Mouse (Mus musculus) hindbrain, embryonic 12.5 days (tissue): ENCODE data around the gene Sae1. TPM values are rescaled to one million over a fixed set of nuclear protein-coding genes. Genes with fewer than 3 reads are reported as not detected.

Source experiments
- ATAC-seq: fragments of 200-750 bp; cut with Nextera tagmentation; 2 replicates; pipeline ENCODE4 v1.8.0; 2017; ENCODE audit warnings: moderate TSS enrichment; ENCODE audit not compliant: low FRiP score
- H3K27ac ChIP-seq: fragments of 300-500 bp; sonication (generic); 2 replicates; pipeline ENCODE4 v1.5.1; 2016; ENCODE audit warnings: mild to moderate bottlenecking
- H3K27me3 ChIP-seq: fragments of 300-500 bp; sonication (generic); 2 replicates; pipeline ENCODE4 v1.6.1; 2016; ENCODE audit warnings: mild to moderate bottlenecking
- H3K36me3 ChIP-seq: fragments of 300-500 bp; sonication (generic); 2 replicates; pipeline ENCODE4 v1.6.1; 2016; ENCODE audit warnings: mild to moderate bottlenecking
- H3K4me1 ChIP-seq: fragments of 300-500 bp; sonication (generic); 2 replicates; pipeline ENCODE4 v1.6.1; 2016
- H3K4me2 ChIP-seq: fragments of 300-500 bp; sonication (generic); replicated peaks from 2 replicates; pipeline ENCODE4 v1.6.1; 2016; ENCODE audit warnings: mild to moderate bottlenecking
- H3K4me3 ChIP-seq: fragments of 300-500 bp; sonication (generic); 2 replicates; pipeline ENCODE4 v1.5.1; 2016; ENCODE audit warnings: mild to moderate bottlenecking
- H3K9ac ChIP-seq: fragments of 300-500 bp; sonication (generic); 2 replicates; pipeline ENCODE4 v1.6.1; 2016; ENCODE audit warnings: mild to moderate bottlenecking, moderate library complexity
- H3K9me3 ChIP-seq: fragments of 300-500 bp; sonication (generic); replicated peaks from 2 replicates; pipeline ENCODE4 v1.6.1; 2016; ENCODE audit warnings: mild to moderate bottlenecking
- WGBS: fragments of 180-500 bp; shearing (Covaris S2); methylation state at CpG from one replicate; pipeline ENCODE4 v1.1.7; 2016; 5-methylcytosine and 5-hydroxymethylcytosine counted together
- polyA plus RNA-seq: library from polyadenylated mRNA; unstranded; fragments of >200 nt; fragmentation: Nextera tagmentation; extraction: Ambion mirVana; gene quantifications from 2 replicates; pipeline ENCODE4 v1.2.1, GENCODE M21; 2016

Sae1 gene
- polyA plus RNA-seq, 1 experiment from 2014 or later: 307 TPM

GRCm38 (mm10) chr7:16274922-16275890, 112.4 kb downstream of the Sae1 start:
- no peaks in the 10 kb centered on the region for H3K9me3 ChIP-seq
- 88% methylated on average over 10 of the region's 10 CpGs for WGBS
- H3K4me1 ChIP-seq: peaks cover 28% of the 10 kb centered on the region
- peak overlapping the region; percentile 93; the same call in 1 of the 2 replicates for H3K4me2 ChIP-seq
- no peak for ATAC-seq
- H3K27me3 ChIP-seq: peaks cover 12% of the 10 kb centered on the region
- no peak overlapping the region for H3K9ac ChIP-seq
- H3K27ac ChIP-seq: 0 out of 2 replicates have a peak overlapping the region, but pooled peaks have one; percentile 94
- H3K4me3 ChIP-seq: no peak overlapping the region
- peaks cover 44% of the 10 kb centered on the region for H3K36me3 ChIP-seq

GRCm38 (mm10) chr7:16273766-16274140, 113.9 kb downstream of the Sae1 start:
- Histone ChIP-seq H3K4me1 (peaks cover 28% of the 10 kb centered on the region), H3K27ac (peak overlapping the region; percentile 94), H3K4me2 (peak overlapping the region; percentile 93), H3K9ac (peak overlapping the region; percentile 88), H3K4me3 (peak overlapping the region; percentile 82), H3K36me3 (peaks cover 36% of the 10 kb centered on the region), H3K27me3 (peaks cover 12% of the 10 kb centered on the region), H3K9me3 (no peaks in the 10 kb centered on the region)
- peak; percentile 78 for ATAC-seq
- under 1% methylated on average over 18 of the region's 18 CpGs for WGBS

GRCm38 (mm10) chr7:16273081-16273765, 114.4 kb downstream of the Sae1 start, which contains the start of gene Inafm1:
TSS of gene Inafm1 (minus strand) at chr7:16273617.
- 2% methylated on average over 45 of the region's 49 CpGs for WGBS

GRCm38 (mm10) chr7:16272681-16273080, 114.9 kb downstream of the Sae1 start:
- H3K9me3 ChIP-seq: no peaks in the 10 kb centered on the region
- peak overlapping the region; percentile 94 for H3K27ac ChIP-seq
- peak; percentile 75 for ATAC-seq
- peak overlapping the region; percentile 93 for H3K4me2 ChIP-seq
- peaks cover 25% of the 10 kb centered on the region for H3K36me3 ChIP-seq
- H3K9ac ChIP-seq: peak overlapping the region; percentile 88
- peak overlapping the region; percentile 82 for H3K4me3 ChIP-seq
- peaks cover 28% of the 10 kb centered on the region for H3K4me1 ChIP-seq
- under 1% methylated on average over 43 of the region's 46 CpGs for WGBS
- H3K27me3 ChIP-seq: peaks cover 12% of the 10 kb centered on the region

More at GRCm38 (mm10) chr7:16273081-16273765, 114.4 kb downstream of the Sae1 start, which contains the start of gene Inafm1:
- H3K9ac ChIP-seq: peak within 1 kb of the TSS; percentile 88
- H3K27me3 ChIP-seq: peaks cover 12% of the 10 kb centered on the region
- H3K27ac ChIP-seq: peak within 1 kb of the TSS; percentile 94
- H3K36me3 ChIP-seq: peaks cover 31% of the 10 kb centered on the region
- peak within 1 kb of the TSS; percentile 82 for H3K4me3 ChIP-seq
- ATAC-seq: peak; percentile 86
- peaks cover 28% of the 10 kb centered on the region for H3K4me1 ChIP-seq
- peak within 1 kb of the TSS; percentile 93 for H3K4me2 ChIP-seq
- no peaks in the 10 kb centered on the region for H3K9me3 ChIP-seq

GRCm38 (mm10) chr7:16271139-16271538, 116.5 kb downstream of the Sae1 start:
- Histone ChIP-seq H3K36me3 (peaks cover 11% of the 10 kb centered on the region), H3K4me3 (no peak overlapping the region), H3K9me3 (no peaks in the 10 kb centered on the region), H3K27me3 (peaks cover 12% of the 10 kb centered on the region), H3K27ac (no peak overlapping the region), H3K4me1 (peaks cover 28% of the 10 kb centered on the region), H3K4me2 (peak overlapping the region; percentile 93), H3K9ac (no peak overlapping the region)
- ATAC-seq: no peak
- WGBS: 58% methylated on average over 1 of the region's 1 CpGs

Other genes with a start within 250 kb of the Sae1 start
- 136 and 138 TPM in 2 replicates for gene Meis3, start 212.7 kb downstream of the Sae1 start, polyA plus RNA-seq
- gene Dhx34, start 165.8 kb downstream of the Sae1 start, polyA plus RNA-seq: 16.9 and 19.2 TPM in 2 replicates
- not detected in 2 replicates for gene C5ar2, start 143.7 kb downstream of the Sae1 start, polyA plus RNA-seq
- 0.79 and 2.0 TPM in 2 replicates for gene C5ar1, start 128.3 kb downstream of the Sae1 start, polyA plus RNA-seq
- 23.3 and 25.4 TPM in 2 replicates for gene Inafm1, start 114.2 kb downstream of the Sae1 start, polyA plus RNA-seq
- 43.4 and 46.7 TPM in 2 replicates for gene Ccdc9, start 101.0 kb downstream of the Sae1 start, polyA plus RNA-seq
- gene Bbc3, start 79.4 kb downstream of the Sae1 start, polyA plus RNA-seq: 20.0 and 21.1 TPM in 2 replicates
- gene Zc3h4, start 13.1 kb upstream of the Sae1 start, polyA plus RNA-seq: 26.4 and 30.0 TPM in 2 replicates
- 52.6 and 55.9 TPM in 2 replicates for gene Tmem160, start 65.0 kb upstream of the Sae1 start, polyA plus RNA-seq
- gene Npas1, start 89.9 kb upstream of the Sae1 start, polyA plus RNA-seq: 1.2 and 1.7 TPM in 2 replicates
- 40.0 and 43.3 TPM in 2 replicates for gene Arhgap35, start 227.2 kb upstream of the Sae1 start, polyA plus RNA-seq